ENCODE assay signal across 9 mouse cellular contexts in genomic region chr12:105526829-105527228, GRCm38 (mm10). TPM values are rescaled to one million over a fixed set of nuclear protein-coding genes. Genes with fewer than 3 reads are reported as not detected.
DNase-seq lines count a peak whose midpoint lies in the region; TF ChIP-seq lines count a peak whose summit lies in the region.
"Had no signal": no experiment of that assay in that cellular context is flagged by ENCODE, and none has a peak within 500 bp of the region (broad histone marks: within the 10 kb centered on the region; RNA-seq: fewer than 3 reads in every experiment).

No protein-coding gene starts in this region.

- H3K36me3 ChIP-seq in kidney, adult 2 months (ENCODE audit: control insufficient read depth, insufficient read depth, low read length), result no peaks in the 10 kb centered on the region

- no peak for TF ChIP-seq CTCF in kidney, adult 2 months (conservative IDR thresholded peaks at IDR 0.05; ENCODE audit: insufficient read depth, insufficient read length, low read depth, low read length)

- intact Hi-C loops in left cerebral cortex, postnatal 4 days (cut with DNase I), result no loop called here

- TF ChIP-seq POLR2A in kidney, adult 2 months (IDR thresholded peaks at IDR 0.05; ENCODE audit: low read depth, low read length), result no peak

- peak; percentile 49 for DNase-seq in adrenal gland, adult 2 months
- DNase-seq in adrenal gland, adult 18-20 months (ENCODE audit: low spot score in 2 of 2), result no peak
- DNase-seq in testis, postnatal 14 days (ENCODE audit: low spot score), result peak; percentile 37
- no peak for DNase-seq in testis, postnatal 10 days (ENCODE audit: low spot score)
- DNase-seq in kidney, adult 2 months, result peak; percentile 86
- DNase-seq in left cerebral cortex, postnatal 4 days, result peak; percentile 50
- DNase-seq in thymus, postnatal 14 days, result no peak
- DNase-seq in natural killer cell, adult 2 months (ENCODE audit: low spot score in 2 of 2), result no peak

- no peak overlapping the region for H3K4me3 ChIP-seq in kidney, adult 2 months (ENCODE audit: insufficient read depth, low read depth, low read length)

- 55% methylated on average over 5 of the region's 5 CpGs for WGBS in kidney, adult 2 months

- H3K4me1 ChIP-seq in kidney, adult 2 months (ENCODE audit: control insufficient read depth, insufficient read depth, low read length), result no peaks in the 10 kb centered on the region

- no peak overlapping the region for H3K27ac ChIP-seq in kidney, adult 2 months (ENCODE audit: insufficient read depth, low read depth, low read length)

- no peaks in the 10 kb centered on the region for H3K27me3 ChIP-seq in kidney, adult 2 months (replicated peaks; ENCODE audit: control insufficient read depth, insufficient read depth, low read length)

RNA-seq across cellular contexts. Expression of gene Bdkrb2, which starts 36.2 kb away (rescaled TPM):
- 10 to 100 TPM; 12.3 to 12.4 TPM for total RNA-seq in adrenal gland, adult 2 months (2021)
- 4.1 and 6.4 TPM in 2 replicates for polyA plus RNA-seq in adrenal gland, adult 2 months (2012; rRNA removed)
- total RNA-seq in adrenal gland, adult 18-20 months (2021), result 10 to 100 TPM; 11.7 to 14.9 TPM
- 0.54 and 0.64 TPM in 2 replicates for polyA plus RNA-seq in kidney, adult 2 months (2012; rRNA removed)
- under 1 TPM; 0.42 to 0.58 TPM for total RNA-seq in left cerebral cortex, postnatal 4 days (2021)
- total RNA-seq: hematopoietic stem cell, adult 5-6 weeks had no signal

Comparison
In these comparisons a context has a peak if more than half of its experiments do, and no peak if none do; other contexts are left out.
1. DNase-seq: peak in adrenal gland, adult 2 months (single experiment), testis, postnatal 14 days (single experiment), kidney, adult 2 months (single experiment) and left cerebral cortex, postnatal 4 days (single experiment); none in adrenal gland, adult 18-20 months (0 of 2), testis, postnatal 10 days (single experiment), thymus, postnatal 14 days (single experiment) and natural killer cell, adult 2 months (0 of 2).
2. RNA of gene Bdkrb2, which starts 36.2 kb away (total RNA-seq): 11.7 to 14.9 TPM in adrenal gland, adult 18-20 months and 12.3 to 12.4 TPM in adrenal gland, adult 2 months; 0.42 to 0.58 TPM in left cerebral cortex, postnatal 4 days; every median in the first group is over 4 times any median in the second.